Mouse (Mus musculus) limb, embryonic 12.5 days (tissue): ENCODE measurements around the gene Fbxw7. TPM values are rescaled to one million over a fixed set of nuclear protein-coding genes. Genes with fewer than 3 reads are reported as not detected.

Source experiments
- ATAC-seq: fragments of 200-750 bp; cut with Nextera tagmentation; 2 replicates; pipeline ENCODE4 v1.8.0; 2017; ENCODE audit warnings: low read depth, moderate TSS enrichment; ENCODE audit not compliant: insufficient number of reproducible peaks, insufficient read depth, low FRiP score, low TSS enrichment
- H3K27ac ChIP-seq: fragments of 300-500 bp; sonication (generic); 2 replicates; pipeline ENCODE4 v1.5.1; 2016; ENCODE audit warnings: mild to moderate bottlenecking, moderate library complexity
- H3K27me3 ChIP-seq: fragments of 300-500 bp; sonication (generic); 2 replicates; pipeline ENCODE4 v1.6.1; 2016; ENCODE audit warnings: mild to moderate bottlenecking, moderate library complexity
- H3K36me3 ChIP-seq: fragments of 300-500 bp; sonication (generic); 2 replicates; pipeline ENCODE4 v1.6.1; 2016; ENCODE audit warnings: mild to moderate bottlenecking, moderate library complexity
- H3K4me1 ChIP-seq: fragments of 300-500 bp; sonication (generic); replicated peaks from 2 replicates; pipeline ENCODE4 v1.6.1; 2016
- H3K4me2 ChIP-seq: fragments of 300-500 bp; sonication (generic); 2 replicates; pipeline ENCODE4 v1.6.1; 2016; ENCODE audit warnings: mild to moderate bottlenecking, moderate library complexity
- H3K4me3 ChIP-seq: fragments of 300-500 bp; sonication (generic); replicated peaks from 2 replicates; pipeline ENCODE4 v1.5.1; 2016; ENCODE audit warnings: mild to moderate bottlenecking
- H3K9ac ChIP-seq: fragments of 300-500 bp; sonication (generic); replicated peaks from 2 replicates; pipeline ENCODE4 v1.6.1; 2016; ENCODE audit warnings: mild to moderate bottlenecking, moderate library complexity
- H3K9me3 ChIP-seq: fragments of 300-500 bp; sonication (generic); 2 replicates; pipeline ENCODE4 v1.6.1; 2016; ENCODE audit warnings: mild to moderate bottlenecking, moderate library complexity
- WGBS: fragments of 180-500 bp; shearing (Covaris S2); methylation state at CpG from one replicate; pipeline ENCODE4 v1.1.7; 2016; 5-methylcytosine and 5-hydroxymethylcytosine counted together
- polyA plus RNA-seq: library from polyadenylated mRNA; unstranded; fragments of >200 nt; fragmentation: Nextera tagmentation; extraction: Ambion mirVana; gene quantifications from 2 replicates; pipeline ENCODE4 v1.2.1, GENCODE M21; 2016

Fbxw7 gene
- polyA plus RNA-seq, 1 experiment from 2014 or later: 10.8 TPM

DNA sequence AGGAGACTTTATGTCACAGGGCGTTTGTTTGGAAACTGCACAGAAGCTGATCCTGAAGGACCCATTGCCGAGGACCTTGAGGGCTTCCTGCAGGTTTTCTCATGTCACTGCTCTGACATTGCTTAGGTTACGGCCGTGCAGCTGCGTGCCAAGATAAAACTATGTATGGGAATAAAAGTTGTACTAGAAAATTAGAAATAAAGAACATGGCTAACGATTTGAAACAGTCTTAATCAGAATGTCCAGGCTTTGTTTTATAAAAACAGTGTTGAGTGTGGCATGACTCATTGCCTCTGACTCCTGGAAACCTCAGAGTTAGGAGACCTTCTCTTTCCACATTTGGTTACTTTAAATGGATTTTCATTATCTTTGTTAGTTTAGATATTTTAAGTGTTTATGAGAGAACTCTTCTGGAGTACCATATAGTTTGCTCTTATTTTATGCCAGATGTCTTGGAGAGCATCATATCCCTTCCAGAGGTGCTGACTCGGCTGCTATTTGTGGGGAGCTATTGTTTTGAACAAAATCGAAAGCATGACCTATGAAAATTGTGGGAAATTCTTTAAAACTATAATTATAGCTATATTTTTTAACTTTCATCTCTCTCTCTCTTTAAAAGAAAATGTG is 112.2 kb downstream of the Fbxw7 start:
- Histone ChIP-seq H3K27ac (no peak overlapping the region), H3K4me1 (no peaks in the 10 kb centered on the region), H3K4me2 (no peak overlapping the region), H3K4me3 (no peak overlapping the region), H3K9me3 (no peaks in the 10 kb centered on the region), H3K27me3 (no peaks in the 10 kb centered on the region), H3K36me3 (no peaks in the 10 kb centered on the region), H3K9ac (no peak overlapping the region)
- ATAC-seq: no peak
- WGBS: 83% methylated on average over 8 of the region's 8 CpGs

- no peaks in the 10 kb centered on the region for H3K27me3 ChIP-seq
- ATAC-seq: no peak
- H3K36me3 ChIP-seq: no peaks in the 10 kb centered on the region
- WGBS: 93% methylated on average over 2 of the region's 2 CpGs
- H3K9me3 ChIP-seq: no peaks in the 10 kb centered on the region
- H3K4me2 ChIP-seq: no peak overlapping the region
- H3K27ac ChIP-seq: no peak overlapping the region
- no peak overlapping the region for H3K4me3 ChIP-seq
- H3K4me1 ChIP-seq: no peaks in the 10 kb centered on the region
- H3K9ac ChIP-seq: no peak overlapping the region
Measured at GRCm38 (mm10) chr3:84927901-84928300, 112.8 kb downstream of the Fbxw7 start.

DNA sequence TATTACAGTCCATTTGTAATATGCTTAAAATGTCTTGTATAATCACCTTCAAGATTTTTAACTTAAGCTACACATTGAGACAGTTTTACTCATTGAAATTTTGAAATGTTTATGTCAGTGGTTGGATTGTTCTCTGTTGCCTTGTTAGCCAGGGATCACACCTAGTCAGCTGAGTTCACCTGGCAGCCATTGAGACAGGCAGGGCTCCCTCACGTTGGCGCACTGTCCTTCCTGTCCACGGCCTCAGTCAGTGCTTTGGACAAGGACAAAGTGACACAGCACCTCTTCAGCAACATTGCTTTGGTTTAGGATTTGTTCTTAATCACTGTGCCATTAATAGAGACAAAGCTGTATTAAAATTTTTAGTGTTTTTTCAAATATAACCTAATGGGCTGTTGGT is 114.1 kb downstream of the Fbxw7 start:
- WGBS: 90% methylated on average over 3 of the region's 3 CpGs
- no peak overlapping the region for H3K4me2 ChIP-seq
- H3K4me1 ChIP-seq: no peaks in the 10 kb centered on the region
- no peaks in the 10 kb centered on the region for H3K36me3 ChIP-seq
- H3K9ac ChIP-seq: no peak overlapping the region
- no peaks in the 10 kb centered on the region for H3K27me3 ChIP-seq
- no peak overlapping the region for H3K27ac ChIP-seq
- no peak overlapping the region for H3K4me3 ChIP-seq
- ATAC-seq: no peak
- H3K9me3 ChIP-seq: no peaks in the 10 kb centered on the region

GRCm38 (mm10) chr3:84930683-84931082 is 115.6 kb downstream of the Fbxw7 start:
- Histone ChIP-seq H3K4me2 (no peak overlapping the region), H3K9me3 (no peaks in the 10 kb centered on the region), H3K4me3 (no peak overlapping the region), H3K36me3 (no peaks in the 10 kb centered on the region), H3K9ac (no peak overlapping the region), H3K27me3 (no peaks in the 10 kb centered on the region), H3K27ac (no peak overlapping the region), H3K4me1 (no peaks in the 10 kb centered on the region)
- 86% methylated on average over 3 of the region's 3 CpGs for WGBS
- ATAC-seq: no peak

DNA sequence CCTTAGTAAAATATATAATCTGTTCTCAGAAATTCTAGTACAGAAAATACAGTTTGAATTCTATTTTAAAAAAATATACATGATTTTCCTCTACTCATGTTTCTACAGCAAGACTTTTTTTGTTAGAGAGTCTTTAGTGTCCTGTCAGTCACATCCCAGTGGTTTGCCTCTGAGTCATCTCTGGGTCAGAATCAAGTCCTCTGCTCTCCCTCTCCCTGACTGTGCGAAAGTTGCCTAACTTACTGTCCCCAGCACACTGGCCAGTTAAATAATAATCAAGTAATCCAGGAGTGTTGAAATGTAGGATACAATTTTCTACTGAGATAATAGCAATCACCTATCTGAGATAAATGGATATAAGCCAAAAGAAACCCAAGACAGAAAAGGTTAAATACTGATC is 120.7 kb downstream of the Fbxw7 start:
- Histone ChIP-seq H3K4me2 (no peak overlapping the region), H3K9ac (no peak overlapping the region), H3K36me3 (no peaks in the 10 kb centered on the region), H3K9me3 (no peaks in the 10 kb centered on the region), H3K4me1 (peaks cover 5% of the 10 kb centered on the region), H3K27ac (no peak overlapping the region), H3K27me3 (no peaks in the 10 kb centered on the region), H3K4me3 (no peak overlapping the region)
- no peak for ATAC-seq
- WGBS: 79% methylated on average over 1 of the region's 1 CpGs

DNA sequence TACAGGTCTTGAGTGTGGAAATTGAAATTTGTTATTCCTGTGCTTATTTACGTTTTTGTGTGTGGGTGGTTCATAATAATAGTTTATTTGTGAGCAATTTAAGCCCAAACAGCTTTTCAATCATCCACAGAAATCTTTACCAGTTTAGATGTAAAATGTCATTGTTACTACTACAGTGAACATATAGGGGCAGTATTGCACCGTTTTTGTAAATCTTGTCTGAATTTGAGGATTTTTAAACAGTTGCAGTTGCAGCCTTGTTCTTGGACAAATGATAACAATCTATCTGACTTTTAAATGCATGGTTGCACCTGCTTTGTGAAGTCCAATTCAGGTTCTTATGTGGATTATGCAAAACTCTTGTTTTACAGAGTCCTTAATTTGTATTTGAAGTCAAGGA is 121.2 kb downstream of the Fbxw7 start:
- ATAC-seq: no peak
- 59% methylated on average over 2 of the region's 2 CpGs for whole genome bisulfite sequencing
- no peak overlapping the region for H3K4me3 ChIP-seq

DNA sequence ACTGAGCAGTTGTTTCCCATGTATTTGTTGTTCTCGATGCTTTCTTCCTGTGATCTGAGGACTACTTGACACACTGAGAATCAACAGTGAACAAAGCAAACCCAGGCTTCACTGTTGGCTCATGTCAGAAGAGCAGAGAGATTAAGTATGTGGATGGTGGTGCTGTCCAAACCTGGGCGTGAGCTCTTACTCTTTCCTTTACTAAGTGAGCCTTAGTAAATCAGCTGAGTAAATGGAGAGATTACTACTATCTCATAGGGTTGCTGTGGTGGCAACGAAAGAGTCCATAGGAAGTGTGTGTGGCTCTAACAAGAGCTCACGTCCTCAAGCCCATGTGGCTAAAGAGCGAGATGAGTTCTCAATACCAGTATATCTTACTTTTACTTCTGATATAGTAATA is 121.9 kb downstream of the Fbxw7 start:
- 86% methylated on average over 5 of the region's 5 CpGs for WGBS

More for the DNA sequence above, 121.2 kb downstream of the Fbxw7 start:
- Histone ChIP-seq H3K36me3 (no peaks in the 10 kb centered on the region), H3K27me3 (no peaks in the 10 kb centered on the region), H3K27ac (no peak overlapping the region), H3K4me2 (no peak overlapping the region), H3K4me1 (peaks cover 5% of the 10 kb centered on the region), H3K9me3 (no peaks in the 10 kb centered on the region), H3K9ac (no peak overlapping the region)

DNA sequence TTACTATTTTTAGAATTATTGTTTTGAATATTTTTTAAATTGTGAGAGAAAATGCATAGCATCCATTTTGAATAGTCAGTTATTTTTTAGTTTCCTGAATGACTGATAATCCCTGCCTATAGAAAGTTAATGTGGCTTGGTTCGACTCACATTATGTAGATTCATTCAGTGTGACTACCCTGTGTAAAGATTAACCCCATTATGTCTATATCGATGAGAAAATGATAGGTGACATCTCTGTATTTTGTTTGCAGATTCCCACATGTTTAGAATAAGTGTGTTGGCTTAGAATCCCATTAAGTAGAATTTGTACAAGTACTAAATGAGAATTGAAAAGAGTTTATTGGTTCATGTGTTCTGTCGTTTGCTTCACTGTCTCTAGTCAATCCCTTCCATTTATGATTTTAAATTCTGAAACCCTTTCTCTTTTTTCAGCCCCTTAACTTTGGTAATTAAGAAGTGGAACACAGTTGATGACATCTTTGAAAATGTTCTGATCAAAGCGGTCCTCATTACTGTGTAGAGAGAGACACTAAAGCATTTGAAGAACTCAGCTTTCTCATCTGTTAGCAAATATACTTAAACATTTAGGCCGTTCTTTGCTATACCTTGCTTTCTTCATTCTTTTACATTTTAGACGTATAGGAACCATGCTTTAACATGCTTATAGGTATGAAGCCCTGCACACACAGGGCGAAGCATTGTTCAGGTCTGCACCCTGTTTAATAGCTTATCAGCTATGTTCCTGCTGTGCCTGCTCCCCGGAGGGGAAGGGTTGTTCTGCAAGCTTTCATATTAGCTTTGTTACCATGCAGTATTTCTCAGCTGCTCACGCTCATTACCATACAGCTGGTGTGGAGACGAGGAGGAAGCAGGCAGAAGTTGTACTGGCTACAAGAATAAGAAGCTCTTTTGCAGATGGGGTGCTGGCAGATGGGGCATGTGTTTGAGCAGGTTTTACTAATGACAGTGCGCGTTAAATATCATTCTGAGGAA is 122.6 kb downstream of the Fbxw7 start:
- ATAC-seq: no peak
- H3K27me3 ChIP-seq: no peaks in the 10 kb centered on the region
- H3K4me3 ChIP-seq: no peak overlapping the region
- H3K9me3 ChIP-seq: no peaks in the 10 kb centered on the region
- WGBS: 68% methylated on average over 12 of the region's 12 CpGs
- H3K36me3 ChIP-seq: no peaks in the 10 kb centered on the region
- H3K9ac ChIP-seq: no peak overlapping the region
- H3K4me2 ChIP-seq: no peak overlapping the region
- H3K4me1 ChIP-seq: peaks cover 5% of the 10 kb centered on the region
- H3K27ac ChIP-seq: peak overlapping the region; percentile 41; the same call in 1 of the 2 replicates

More for the DNA sequence above, 121.9 kb downstream of the Fbxw7 start:
- ATAC-seq: no peak
- Histone ChIP-seq H3K27ac (no peak overlapping the region), H3K27me3 (no peaks in the 10 kb centered on the region), H3K4me1 (peaks cover 5% of the 10 kb centered on the region), H3K4me3 (no peak overlapping the region), H3K9ac (no peak overlapping the region), H3K9me3 (no peaks in the 10 kb centered on the region), H3K36me3 (no peaks in the 10 kb centered on the region), H3K4me2 (no peak overlapping the region)

- Histone ChIP-seq H3K27ac (no peak overlapping the region), H3K36me3 (no peaks in the 10 kb centered on the region), H3K9ac (no peak overlapping the region), H3K9me3 (no peaks in the 10 kb centered on the region), H3K4me1 (no peaks in the 10 kb centered on the region), H3K4me2 (no peak overlapping the region), H3K4me3 (no peak overlapping the region), H3K27me3 (no peaks in the 10 kb centered on the region)
- ATAC-seq: no peak
- WGBS: 92% methylated on average over 3 of the region's 3 CpGs
Measured at GRCm38 (mm10) chr3:84944933-84945332, 129.9 kb downstream of the Fbxw7 start.

DNA sequence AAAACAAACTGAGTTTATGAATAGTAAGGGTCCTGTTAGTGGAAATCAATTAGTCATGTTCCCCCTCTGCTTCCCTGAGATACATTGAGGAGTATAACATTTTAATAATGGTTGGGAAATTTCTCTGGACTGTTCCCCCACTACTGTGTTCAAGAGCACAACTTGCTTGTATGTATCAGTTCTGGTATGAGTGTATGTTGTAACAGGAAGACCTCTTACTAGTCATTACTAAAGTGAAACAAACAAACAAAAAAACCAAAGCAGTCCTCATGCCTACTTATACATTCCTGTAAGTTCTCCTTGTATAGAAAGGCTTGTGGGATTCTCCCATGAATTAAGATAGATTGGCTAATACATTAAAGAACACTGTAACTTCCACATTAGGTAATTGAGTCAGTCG is 131.3 kb downstream of the Fbxw7 start:
- Histone ChIP-seq H3K9ac (no peak overlapping the region), H3K36me3 (no peaks in the 10 kb centered on the region), H3K4me1 (no peaks in the 10 kb centered on the region), H3K4me2 (no peak overlapping the region), H3K9me3 (no peaks in the 10 kb centered on the region), H3K27me3 (no peaks in the 10 kb centered on the region), H3K4me3 (no peak overlapping the region), H3K27ac (no peak overlapping the region)
- ATAC-seq: no peak
- 97% methylated on average over 1 of the region's 1 CpGs for WGBS

DNA sequence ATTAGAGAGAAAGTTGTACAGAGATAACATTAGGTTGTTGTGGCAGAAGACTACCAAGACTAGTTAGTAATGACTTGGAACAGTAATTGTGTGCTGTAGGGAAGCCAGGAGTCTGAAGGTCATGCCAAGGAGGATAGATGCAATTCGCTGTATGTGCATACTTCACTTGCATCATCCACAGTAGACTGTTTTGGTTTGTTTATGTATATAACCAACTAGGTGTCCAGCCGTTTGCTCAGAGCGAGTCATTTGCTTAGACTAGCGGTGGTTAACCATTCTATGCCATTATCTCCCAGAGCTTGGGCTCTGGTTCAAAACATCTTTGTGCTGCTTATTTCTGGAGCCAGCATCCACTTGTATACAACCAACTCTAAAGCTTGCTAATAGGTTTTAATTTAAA is 134.3 kb downstream of the Fbxw7 start:
- Histone ChIP-seq H3K4me2 (no peak overlapping the region), H3K4me1 (peaks cover 11% of the 10 kb centered on the region), H3K27ac (no peak overlapping the region), H3K9ac (no peak overlapping the region), H3K36me3 (no peaks in the 10 kb centered on the region), H3K4me3 (no peak overlapping the region), H3K27me3 (no peaks in the 10 kb centered on the region), H3K9me3 (no peaks in the 10 kb centered on the region)
- ATAC-seq: no peak
- WGBS: 83% methylated on average over 4 of the region's 4 CpGs
